Mouse (Mus musculus) induced T-regulatory cell, adult 2 months (primary cell): ENCODE results near the gene Gm16429.
"Not testable (repeated sequence)": the region's sequence is repeated elsewhere in the genome, so short reads cannot be mapped to it uniquely, and the experiment has no call there.

Experiments used
- DNase-seq: peaks from one replicate; pipeline ENCODE4 v3.0.0-alpha.2; 2012; ENCODE audit warnings: low read depth

Gm16429 gene

DNA sequence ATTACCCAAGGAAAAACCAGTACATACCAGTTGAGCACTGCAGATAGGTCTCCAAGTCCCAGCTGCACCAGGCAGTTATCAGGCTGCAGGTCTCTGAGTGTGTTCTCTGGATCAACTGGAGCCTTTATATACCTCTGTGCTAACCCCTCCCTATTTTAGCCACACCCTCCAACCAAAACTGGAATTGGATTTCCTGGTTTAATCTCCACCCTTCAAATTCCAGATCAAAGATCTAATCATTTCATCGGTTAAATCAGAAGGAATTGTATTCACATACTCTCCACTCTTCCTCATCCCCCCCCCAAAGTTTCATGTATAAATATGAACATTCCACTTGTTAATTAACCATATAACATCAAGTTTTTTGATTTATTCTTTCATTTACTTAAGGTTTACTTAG, at the start of gene Gm16429:
Gm16429 (minus strand) TSS at position 101 of the 400 bp plus-strand sequence.
- not testable (repeated sequence) for DNase-seq
